Mouse (Mus musculus): Measurements from ENCODE around the gene Sema3e.

Gene Sema3e

GRCm38 (mm10) chr5:14073152-14073551 lies 48.1 kb downstream of the Sema3e start:
- no peak for DNase-seq (ENCODE audit: low spot score in 2 of 2)

- no peak for DNase-seq (ENCODE audit: low spot score in 2 of 2)
Observed at GRCm38 (mm10) chr5:14088100-14088499, 63.0 kb downstream of the Sema3e start.

- DNase-seq (ENCODE audit: low spot score in 2 of 2), result no peak
Observed at GRCm38 (mm10) chr5:14089875-14090608, 65.0 kb downstream of the Sema3e start.

- DNase-seq (ENCODE audit: low spot score in 2 of 2), result no peak
Observed at GRCm38 (mm10) chr5:14090609-14090969, 65.5 kb downstream of the Sema3e start.

- DNase-seq (ENCODE audit: low spot score in 2 of 2), result no peak
Observed at GRCm38 (mm10) chr5:14092262-14092776, 67.2 kb downstream of the Sema3e start.

- DNase-seq (ENCODE audit: low spot score in 2 of 2), result no peak
Observed at GRCm38 (mm10) chr5:14096196-14096595, 71.1 kb downstream of the Sema3e start.

- no peak for DNase-seq (ENCODE audit: low spot score in 2 of 2)
Observed at GRCm38 (mm10) chr5:14098677-14099076, 73.6 kb downstream of the Sema3e start.

GRCm38 (mm10) chr5:14107365-14107764 lies 82.3 kb downstream of the Sema3e start:
- DNase-seq (ENCODE audit: low spot score in 2 of 2), result no peak

GRCm38 (mm10) chr5:14109001-14109400 lies 83.9 kb downstream of the Sema3e start:
- DNase-seq (ENCODE audit: low spot score in 2 of 2), result no peak

GRCm38 (mm10) chr5:14111401-14111800 lies 86.3 kb downstream of the Sema3e start:
- no peak for DNase-seq (ENCODE audit: low spot score in 2 of 2)

GRCm38 (mm10) chr5:14121902-14122301 lies 96.8 kb downstream of the Sema3e start:
- no peak for DNase-seq (ENCODE audit: low spot score in 2 of 2)

GRCm38 (mm10) chr5:14126591-14126990 lies 101.5 kb downstream of the Sema3e start:
- no peak for DNase-seq (ENCODE audit: low spot score in 2 of 2)

GRCm38 (mm10) chr5:14135929-14136328 lies 110.9 kb downstream of the Sema3e start:
- DNase-seq (ENCODE audit: low spot score in 2 of 2), result no peak

GRCm38 (mm10) chr5:14138725-14139124 lies 113.6 kb downstream of the Sema3e start:
- no peak for DNase-seq (ENCODE audit: low spot score in 2 of 2)

- DNase-seq (ENCODE audit: low spot score in 2 of 2), result no peak
Observed at GRCm38 (mm10) chr5:14162579-14162978, 137.5 kb downstream of the Sema3e start.

- DNase-seq (ENCODE audit: low spot score in 2 of 2), result no peak
Observed at GRCm38 (mm10) chr5:14163280-14163679, 138.2 kb downstream of the Sema3e start.

- DNase-seq (ENCODE audit: low spot score in 2 of 2), result no peak
Observed at GRCm38 (mm10) chr5:14167776-14168175, 142.7 kb downstream of the Sema3e start.

GRCm38 (mm10) chr5:14173355-14174183 lies 148.5 kb downstream of the Sema3e start:
- DNase-seq (ENCODE audit: low spot score in 2 of 2), result no peak

- DNase-seq (ENCODE audit: low spot score in 2 of 2), result no peak
Observed at GRCm38 (mm10) chr5:14180571-14180970, 155.5 kb downstream of the Sema3e start.

GRCm38 (mm10) chr5:14182156-14182555 lies 157.1 kb downstream of the Sema3e start:
- no peak for DNase-seq (ENCODE audit: low spot score in 2 of 2)

- no peak for DNase-seq (ENCODE audit: low spot score in 2 of 2)
Observed at GRCm38 (mm10) chr5:14195172-14195819, 170.2 kb downstream of the Sema3e start.

GRCm38 (mm10) chr5:14198344-14199040 lies 173.4 kb downstream of the Sema3e start:
- DNase-seq (ENCODE audit: low spot score in 2 of 2), result no peak

Data from frontal cortex, postnatal 25 days (tissue).